ENCODE assay signal across 8 mouse cellular contexts in the genomic region with DNA sequence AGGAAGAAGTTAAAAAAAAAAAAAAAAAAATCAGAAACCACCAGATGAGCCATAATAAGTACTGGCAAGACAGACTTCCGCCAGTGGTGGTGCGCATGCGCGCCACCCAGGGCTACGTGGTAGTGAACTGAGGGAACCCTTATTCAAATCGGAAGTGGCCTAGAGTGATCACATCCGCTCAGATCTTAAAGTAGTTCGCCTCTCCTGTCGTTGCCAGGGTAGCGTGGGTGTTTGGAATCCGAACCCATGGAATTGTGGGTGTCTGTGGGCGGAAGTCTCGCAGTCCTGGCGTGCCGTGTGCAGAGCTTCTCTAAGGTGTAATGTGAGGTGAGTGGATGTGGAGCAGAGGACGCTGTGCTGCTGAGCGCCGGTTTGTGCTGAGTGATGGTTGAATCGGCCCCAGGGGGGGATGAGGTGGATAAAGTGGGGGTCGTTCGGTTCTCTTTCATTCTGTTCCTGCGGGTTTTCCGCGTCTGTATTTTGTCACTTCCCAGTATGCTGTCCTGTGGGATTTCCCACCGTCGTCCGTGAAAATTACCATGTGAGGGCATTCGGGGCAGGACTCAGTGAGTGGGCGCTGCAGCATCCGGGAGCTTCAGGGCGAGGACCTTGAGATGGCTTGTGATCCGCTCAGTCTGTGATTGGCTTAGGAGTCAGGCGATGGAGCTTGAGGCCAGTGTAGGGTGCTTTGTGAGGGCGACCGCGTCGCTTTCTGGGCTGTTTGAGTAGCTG. TPM values are rescaled to one million over a fixed set of nuclear protein-coding genes. Genes with fewer than 3 reads are reported as not detected.
DNase-seq lines count a peak whose midpoint lies in the region; ATAC-seq and TF ChIP-seq lines count a peak whose summit lies in the region.

A gene (plus strand): TSS at position 171 of the 732 bp plus-strand sequence.

- H3K79me2 ChIP-seq in MEL (ENCODE audit: control insufficient read depth, insufficient read depth, low read length, poor library complexity): peaks cover 20% of the 10 kb centered on the region

- no peak for TF ChIP-seq EP300 in MEL (IDR thresholded peaks at IDR 0.05; ENCODE audit: low read depth in 1 of 2, low read length in 2 of 2)

- peaks cover 3% of the 10 kb centered on the region in 2 experiments; a peak in 3 of 4 replicates for H3K4me1 ChIP-seq in MEL (ENCODE audit: control insufficient read depth in 1 of 2, insufficient read depth in 2 of 2, low read length in 2 of 2)
- peaks cover 7% of the 10 kb centered on the region for H3K4me1 ChIP-seq in cerebellum, adult 2 months (ENCODE audit: control insufficient read depth, insufficient read depth, low read length)
- H3K4me1 ChIP-seq in forebrain, postnatal 0 days (ENCODE audit: insufficient read depth): peaks cover 9% of the 10 kb centered on the region; the same call in 1 of the 2 replicates
- peaks cover 10% of the 10 kb centered on the region for H3K4me1 ChIP-seq in lung, embryonic 15.5 days

- DNase-seq in MEL (ENCODE audit: low read depth, low spot score): peak; percentile 96
- DNase-seq in cerebellum, adult 2 months: peak; percentile 88 to 96
- DNase-seq in forebrain, postnatal 0 days: peak; percentile 96
- DNase-seq in heart, postnatal 4 days: peak; percentile 91
- DNase-seq in layer of hippocampus, adult 8-10 months (ENCODE audit: low spot score in 2 of 2): peak; percentile 89 to 95
- peak; percentile 95 for DNase-seq in ovary, adult 18-20 months (ENCODE audit: low spot score)
- peak; percentile 96 for DNase-seq in thymus, postnatal 0 days (ENCODE audit: low spot score)

- H3K27me3 ChIP-seq in MEL (ENCODE audit: control insufficient read depth in 1 of 2, insufficient read depth in 2 of 2, low read length in 2 of 2): no peaks in the 10 kb centered on the region
- no peaks in the 10 kb centered on the region for H3K27me3 ChIP-seq in cerebellum, adult 2 months (ENCODE audit: control insufficient read depth, insufficient read depth, low read length)
- H3K27me3 ChIP-seq in forebrain, postnatal 0 days (ENCODE audit: insufficient read depth, low read length): no peaks in the 10 kb centered on the region
- H3K27me3 ChIP-seq in lung, embryonic 15.5 days: no peaks in the 10 kb centered on the region

- H3K9me3 ChIP-seq in MEL (replicated peaks; ENCODE audit: insufficient read depth, low read length): no peaks in the 10 kb centered on the region; the same call in 1 of the 2 replicates
- H3K9me3 ChIP-seq in forebrain, postnatal 0 days (ENCODE audit: low read length): no peaks in the 10 kb centered on the region
- H3K9me3 ChIP-seq in lung, embryonic 15.5 days: no peaks in the 10 kb centered on the region

- peak within 1 kb of the TSS; percentile 32 for H3K27ac ChIP-seq in MEL (ENCODE audit: control insufficient read depth, low read depth, low read length)
- peak within 1 kb of the TSS; percentile 83 for H3K27ac ChIP-seq in cerebellum, adult 2 months (ENCODE audit: insufficient read depth, low read length)
- peak within 1 kb of the TSS; percentile 92 for H3K27ac ChIP-seq in forebrain, postnatal 0 days (ENCODE audit: low read depth, low read length)
- H3K27ac ChIP-seq in lung, embryonic 15.5 days: peak within 1 kb of the TSS; percentile 90

- no peaks in the 10 kb centered on the region; a peak in 1 of 4 replicates for H3K36me3 ChIP-seq in MEL (ENCODE audit: control insufficient read depth in 1 of 2, insufficient read depth in 2 of 2, low read length in 2 of 2)
- peaks cover 14% of the 10 kb centered on the region for H3K36me3 ChIP-seq in forebrain, postnatal 0 days (ENCODE audit: insufficient read depth)
- peaks cover 14% of the 10 kb centered on the region for H3K36me3 ChIP-seq in lung, embryonic 15.5 days

- no peak for TF ChIP-seq RAD21 in MEL (IDR thresholded peaks at IDR 0.05; ENCODE audit: low read depth, low read length)

- WGBS in cerebellum, adult 2 months: under 1% methylated on average over 37 of the region's 37 CpGs
- under 1% methylated on average over 37 of the region's 37 CpGs for WGBS in forebrain, postnatal 0 days
- WGBS in lung, embryonic 15.5 days: under 1% methylated on average over 37 of the region's 37 CpGs

- peak in 1 of 2 experiments; percentile 80; a peak in 2 of 4 replicates for TF ChIP-seq POLR2A in MEL (IDR thresholded peaks at IDR 0.05; ENCODE audit: control insufficient read depth in 1 of 2, insufficient read depth in 1 of 2, low read depth in 1 of 2, low read length in 2 of 2, poor library complexity in 1 of 2)
- peak; percentile 84 for TF ChIP-seq POLR2A in cerebellum, adult 2 months (IDR thresholded peaks at IDR 0.05; ENCODE audit: borderline replicate concordance, insufficient read depth, low read length)

- TF ChIP-seq CTCF in MEL (IDR thresholded peaks at IDR 0.05 in 2 of 3, conservative IDR thresholded peaks at IDR 0.05 in 1 of 3; ENCODE audit: control insufficient read depth in 1 of 3, insufficient read depth in 1 of 3, low read depth in 2 of 3, low read length in 3 of 3, poor library complexity in 1 of 3, severe bottlenecking in 1 of 3): no peak
- no peak for TF ChIP-seq CTCF in cerebellum, adult 2 months (IDR thresholded peaks at IDR 0.05; ENCODE audit: borderline replicate concordance, insufficient read depth, low read depth, low read length)
- no peak for TF ChIP-seq CTCF in forebrain, postnatal 0 days (IDR thresholded peaks at IDR 0.05; ENCODE audit: low read depth)

- peak; percentile 98 for ATAC-seq in forebrain, postnatal 0 days
- peak; percentile 97 for ATAC-seq in lung, embryonic 15.5 days (ENCODE audit: borderline replicate concordance, extremely low read depth, low FRiP score, low TSS enrichment)

- H3K4me3 ChIP-seq in MEL (ENCODE audit: control insufficient read depth in 1 of 2, insufficient read depth in 1 of 2, low read depth in 2 of 2, low read length in 2 of 2): peak within 1 kb of the TSS; percentile 66 to 95
- H3K4me3 ChIP-seq in cerebellum, adult 2 months (replicated peaks; ENCODE audit: insufficient read depth, low read depth, low read length): peak within 1 kb of the TSS; percentile 89
- H3K4me3 ChIP-seq in forebrain, postnatal 0 days (ENCODE audit: low read depth, low read length): peak within 1 kb of the TSS; percentile 61
- H3K4me3 ChIP-seq in lung, embryonic 15.5 days: peak within 1 kb of the TSS; percentile 86

- H3K9ac ChIP-seq in MEL (ENCODE audit: control insufficient read depth, low read depth, low read length, poor library complexity, severe bottlenecking): peak within 1 kb of the TSS; percentile 62
- peak within 1 kb of the TSS; percentile 69 for H3K9ac ChIP-seq in forebrain, postnatal 0 days
- peak within 1 kb of the TSS; percentile 79 for H3K9ac ChIP-seq in lung, embryonic 15.5 days

- peak within 1 kb of the TSS; percentile 74 for H3K4me2 ChIP-seq in forebrain, postnatal 0 days (ENCODE audit: low read depth)
- peak within 1 kb of the TSS; percentile 63 for H3K4me2 ChIP-seq in lung, embryonic 15.5 days

TF ChIP-seq in MEL, 35 proteins besides CTCF, POLR2A, EP300 and RAD21 (continues in another document):
- peak; percentile 62; the same call in 1 of the 2 replicates for TF ChIP-seq KAT2A (conservative IDR thresholded peaks at IDR 0.05; ENCODE audit: low read depth, low read length)
- peak; percentile 90 for TF ChIP-seq HCFC1 (IDR thresholded peaks at IDR 0.05; ENCODE audit: low read depth, low read length)
- no peak for TF ChIP-seq CHD2 (IDR thresholded peaks at IDR 0.05; ENCODE audit: low read length)
- TF ChIP-seq ZKSCAN1 (IDR thresholded peaks at IDR 0.05; ENCODE audit: low read depth, low read length): no peak
- TF ChIP-seq ETS1 (IDR thresholded peaks at IDR 0.05; ENCODE audit: low read depth, low read length): peak; percentile 19; the same call in 1 of the 2 replicates
- peak; percentile 25 for TF ChIP-seq TCF12 (IDR thresholded peaks at IDR 0.05; ENCODE audit: low read depth, low read length)
- TF ChIP-seq ZC3H11A (IDR thresholded peaks at IDR 0.05; ENCODE audit: low read depth, low read length): no peak
- TF ChIP-seq MEF2A (IDR thresholded peaks at IDR 0.05; ENCODE audit: extremely low read depth, insufficient replicate concordance, low read depth, low read length, poor library complexity, severe bottlenecking): 0 out of 2 replicates have a peak, but pooled peaks have one; percentile 37
- TF ChIP-seq MAFK (IDR thresholded peaks at IDR 0.05; ENCODE audit: borderline replicate concordance, low read depth, low read length): no peak
- TF ChIP-seq TAL1 (IDR thresholded peaks at IDR 0.05; ENCODE audit: low read length): no peak
- TF ChIP-seq MXI1 (IDR thresholded peaks at IDR 0.05; ENCODE audit: low read depth, low read length): peak; percentile 83
- TF ChIP-seq RCOR1 (IDR thresholded peaks at IDR 0.05; ENCODE audit: low read depth, low read length): no peak; the same call in 1 of the 2 replicates
- TF ChIP-seq MYC (IDR thresholded peaks at IDR 0.05; ENCODE audit: low read depth, low read length): peak; percentile 82
- TF ChIP-seq NELFE (IDR thresholded peaks at IDR 0.05; ENCODE audit: low read depth, low read length): peak; percentile 63
- TF ChIP-seq ZMIZ1 (IDR thresholded peaks at IDR 0.05; ENCODE audit: low read depth, low read length): peak; percentile 54; the same call in 1 of the 2 replicates
- TF ChIP-seq ZNF384 (IDR thresholded peaks at IDR 0.05; ENCODE audit: low read depth, low read length): peak; percentile 95
- peak; percentile 54 for TF ChIP-seq TBP (IDR thresholded peaks at IDR 0.05; ENCODE audit: low read depth, low read length)
- no peak for TF ChIP-seq BHLHE40 (IDR thresholded peaks at IDR 0.05; ENCODE audit: borderline replicate concordance, low read depth, low read length)
- no peak for TF ChIP-seq MAZ (IDR thresholded peaks at IDR 0.05; ENCODE audit: low read depth, low read length)
- no peak for TF ChIP-seq POLR2AphosphoS5 (IDR thresholded peaks at IDR 0.05; ENCODE audit: borderline replicate concordance, low read depth, low read length)
- no peak for TF ChIP-seq USF2 (IDR thresholded peaks at IDR 0.05; ENCODE audit: borderline replicate concordance in 1 of 2, insufficient read depth in 1 of 2, low read depth in 1 of 2, low read length in 2 of 2)
- TF ChIP-seq MAX (IDR thresholded peaks at IDR 0.05; ENCODE audit: low read length): peak; percentile 64

RNA-seq across cellular contexts. Expression of the gene that starts here (rescaled TPM):
- 3.6 and 5.5 TPM in 2 replicates for total RNA-seq in MEL (2012; rRNA removed)
- polyA plus RNA-seq in MEL (2012; ENCODE audit: insufficient read depth in 1 of 2, insufficient read length in 2 of 2, low read depth in 1 of 2, low replicate concordance in 2 of 2, missing spikeins in 1 of 2): 1 to 10 TPM in 1 of 2 experiments, not detected in 1; 1.9 TPM
- 11.6 and 13.2 TPM in 2 replicates for polyA plus RNA-seq in cerebellum, adult 2 months (2012; rRNA removed)
- total RNA-seq in forebrain, postnatal 0 days (2014; rRNA removed): 20.2 and 22.5 TPM in 2 replicates
- 3.2 and 5.8 TPM in 2 replicates for polyA plus RNA-seq in forebrain, postnatal 0 days (2015; fragmentation: Nextera tagmentation; extraction: Ambion mirVana)
- 1 to 10 TPM; 9.4 to 10.0 TPM for total RNA-seq in heart, postnatal 4 days (2021)
- 10 to 100 TPM; 18.5 to 20.4 (median 19.2) TPM for total RNA-seq in layer of hippocampus, adult 8-10 months (2022)
- 13.1 and 13.5 TPM in 2 replicates for polyA plus RNA-seq in lung, embryonic 15.5 days (2015; fragmentation: Nextera tagmentation; extraction: Ambion mirVana)
- 6.4 and 6.5 TPM in 2 replicates for polyA plus RNA-seq in thymus, postnatal 0 days (2015; fragmentation: Nextera tagmentation; extraction: Ambion mirVana)

Comparison
In these comparisons a context has a peak if more than half of its experiments do, and no peak if none do; other contexts are left out.
1. Peak in every context shown above with its lines: DNase-seq, ATAC-seq, H3K4me3 ChIP-seq and H3K27ac ChIP-seq.
2. H3K27ac ChIP-seq: peak in every context shown above with its lines; median percentile 92 in forebrain, postnatal 0 days; 90 in lung, embryonic 15.5 days; 83 in cerebellum, adult 2 months; 32 in MEL.